Mouse (Mus musculus): Measurements from ENCODE around the gene Slamf9. TPM values are rescaled to one million over a fixed set of nuclear protein-coding genes. Genes with fewer than 3 reads are reported as not detected.

Slamf9 gene
- 0.43 and 0.45 TPM in 2 replicates for polyA plus RNA-seq (2014; fragmentation: Nextera tagmentation; extraction: Ambion mirVana)

GRCm38 (mm10) chr1:172475054-172475741 is at the start of gene Slamf9:
Slamf9 (plus strand) TSS chr1:172475358.
- Histone ChIP-seq H3K9ac (replicated peaks; ENCODE audit: low read depth, low read length) (no peak within 1 kb of the TSS), H3K36me3 (ENCODE audit: control insufficient read depth, insufficient read depth, low read length) (no peaks in the 10 kb centered on the region), H3K27me3 (ENCODE audit: control insufficient read depth, insufficient read depth, low read length) (no peaks in the 10 kb centered on the region), H3K4me2 (replicated peaks; ENCODE audit: low read depth, low read length) (no peak within 1 kb of the TSS), H3K9me3 (ENCODE audit: control insufficient read depth, low read depth, low read length) (no peaks in the 10 kb centered on the region), H3K27ac (ENCODE audit: low read length) (no peak within 1 kb of the TSS), H3K4me1 (ENCODE audit: control insufficient read depth, insufficient read depth, low read length) (no peaks in the 10 kb centered on the region), H3K4me3 (ENCODE audit: low read depth, low read length) (no peak within 1 kb of the TSS)
- WGBS: 43% methylated on average over 7 of the region's 7 CpGs
- peak; percentile 54; the same call in 1 of the 2 replicates for ATAC-seq (ENCODE audit: insufficient number of reproducible peaks, insufficient read depth, low FRiP score, low read depth)

DNA sequence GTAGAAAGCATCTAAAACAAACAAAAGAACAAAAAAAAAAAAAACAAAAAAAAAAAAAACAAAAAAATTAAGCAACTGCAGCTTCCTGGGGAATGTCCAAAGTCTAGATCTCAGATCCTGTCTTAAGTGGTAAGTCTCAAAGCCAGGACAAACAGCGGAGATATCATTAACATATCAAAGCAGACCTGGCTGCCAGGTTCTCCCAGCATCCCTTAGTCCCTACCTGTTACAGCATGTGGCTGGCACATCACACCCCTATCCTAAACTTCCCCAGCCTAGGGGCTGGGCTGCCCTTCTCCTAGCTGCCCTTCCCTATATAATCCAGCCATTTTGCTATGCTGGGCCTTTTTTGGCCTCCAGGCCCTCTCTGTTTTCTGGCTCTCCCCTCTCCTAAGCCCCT is 48.7 kb upstream of the Slamf9 start:
- H3K4me1 ChIP-seq (ENCODE audit: control insufficient read depth, insufficient read depth, low read length): peaks cover 5% of the 10 kb centered on the region; the same call in 1 of the 2 replicates
- no peak overlapping the region for H3K27ac ChIP-seq (ENCODE audit: low read length)
- no peak overlapping the region for H3K4me2 ChIP-seq (replicated peaks; ENCODE audit: low read depth, low read length)
- H3K36me3 ChIP-seq (ENCODE audit: control insufficient read depth, insufficient read depth, low read length): no peaks in the 10 kb centered on the region
- WGBS: 52% methylated on average over 1 of the region's 1 CpGs
- H3K9me3 ChIP-seq (ENCODE audit: control insufficient read depth, low read depth, low read length): no peaks in the 10 kb centered on the region
- H3K9ac ChIP-seq (replicated peaks; ENCODE audit: low read depth, low read length): no peak overlapping the region
- ATAC-seq (ENCODE audit: insufficient number of reproducible peaks, insufficient read depth, low FRiP score, low read depth): no peak
- H3K4me3 ChIP-seq (ENCODE audit: low read depth, low read length): no peak overlapping the region
- H3K27me3 ChIP-seq (ENCODE audit: control insufficient read depth, insufficient read depth, low read length): no peaks in the 10 kb centered on the region

GRCm38 (mm10) chr1:172427841-172428240 is 47.3 kb upstream of the Slamf9 start:
- Histone ChIP-seq H3K9me3 (ENCODE audit: control insufficient read depth, low read depth, low read length) (no peaks in the 10 kb centered on the region), H3K4me1 (ENCODE audit: control insufficient read depth, insufficient read depth, low read length) (peaks cover 19% of the 10 kb centered on the region), H3K4me2 (replicated peaks; ENCODE audit: low read depth, low read length) (no peak overlapping the region), H3K27ac (ENCODE audit: low read length) (no peak overlapping the region), H3K36me3 (ENCODE audit: control insufficient read depth, insufficient read depth, low read length) (no peaks in the 10 kb centered on the region), H3K27me3 (ENCODE audit: control insufficient read depth, insufficient read depth, low read length) (no peaks in the 10 kb centered on the region), H3K4me3 (ENCODE audit: low read depth, low read length) (no peak overlapping the region), H3K9ac (replicated peaks; ENCODE audit: low read depth, low read length) (no peak overlapping the region)
- no peak for ATAC-seq (ENCODE audit: insufficient number of reproducible peaks, insufficient read depth, low FRiP score, low read depth)
- 86% methylated on average over 3 of the region's 3 CpGs for WGBS

DNA sequence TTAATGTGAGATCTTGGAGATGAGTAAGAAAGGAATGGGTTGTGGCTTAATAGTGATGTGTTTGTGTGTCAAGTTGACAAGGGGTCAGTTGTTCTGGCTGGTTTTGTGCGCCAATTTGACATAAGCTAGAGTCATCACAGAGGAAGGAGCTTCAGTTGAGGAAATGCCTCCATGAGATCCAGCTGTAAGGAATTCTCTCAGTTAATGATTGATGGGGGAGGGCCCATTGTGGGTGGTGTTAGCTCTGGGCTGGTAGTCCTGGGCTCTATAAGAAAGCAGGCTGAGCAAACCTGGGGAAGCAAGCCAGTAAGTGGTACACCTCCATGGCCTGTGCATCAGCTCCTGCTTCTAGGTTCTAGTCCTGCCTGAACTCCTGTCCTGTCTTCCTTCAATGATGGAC is 46.5 kb upstream of the Slamf9 start:
- Histone ChIP-seq H3K4me1 (ENCODE audit: control insufficient read depth, insufficient read depth, low read length) (peaks cover 20% of the 10 kb centered on the region), H3K4me2 (replicated peaks; ENCODE audit: low read depth, low read length) (no peak overlapping the region), H3K9ac (replicated peaks; ENCODE audit: low read depth, low read length) (no peak overlapping the region), H3K27ac (ENCODE audit: low read length) (no peak overlapping the region), H3K36me3 (ENCODE audit: control insufficient read depth, insufficient read depth, low read length) (no peaks in the 10 kb centered on the region), H3K27me3 (ENCODE audit: control insufficient read depth, insufficient read depth, low read length) (no peaks in the 10 kb centered on the region), H3K4me3 (ENCODE audit: low read depth, low read length) (no peak overlapping the region), H3K9me3 (ENCODE audit: control insufficient read depth, low read depth, low read length) (no peaks in the 10 kb centered on the region)
- ATAC-seq (ENCODE audit: insufficient number of reproducible peaks, insufficient read depth, low FRiP score, low read depth): no peak
- WGBS: 64% methylated on average over 1 of the region's 1 CpGs

DNA sequence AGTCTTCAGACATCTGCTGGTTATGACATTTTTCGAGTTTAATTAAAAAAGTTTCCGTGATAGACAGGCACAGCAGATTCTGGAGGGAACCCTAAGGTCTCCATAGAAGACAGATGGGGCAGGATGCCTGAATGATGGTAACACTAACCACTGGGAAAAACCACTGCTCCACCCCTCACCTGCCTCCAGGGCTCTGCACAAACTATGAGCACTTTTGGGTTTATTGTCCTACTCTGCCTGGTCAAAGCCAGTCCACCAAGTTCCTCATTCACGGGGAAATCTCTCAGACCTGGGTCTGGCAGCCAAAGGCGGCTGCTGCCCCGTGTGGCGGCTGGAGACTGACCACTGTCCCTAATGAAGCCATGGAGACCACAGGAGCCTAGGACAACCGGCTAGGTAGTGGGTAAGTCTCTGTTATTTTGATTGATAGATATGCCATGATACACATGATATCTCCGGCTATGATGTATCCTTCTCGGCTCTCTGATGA is 44.4 kb upstream of the Slamf9 start:
- H3K27ac ChIP-seq (ENCODE audit: low read length): no peak overlapping the region
- no peak overlapping the region for H3K4me3 ChIP-seq (ENCODE audit: low read depth, low read length)
- no peak overlapping the region for H3K4me2 ChIP-seq (replicated peaks; ENCODE audit: low read depth, low read length)
- H3K4me1 ChIP-seq (ENCODE audit: control insufficient read depth, insufficient read depth, low read length): peaks cover 20% of the 10 kb centered on the region
- no peaks in the 10 kb centered on the region for H3K36me3 ChIP-seq (ENCODE audit: control insufficient read depth, insufficient read depth, low read length)
- no peak overlapping the region for H3K9ac ChIP-seq (replicated peaks; ENCODE audit: low read depth, low read length)
- H3K27me3 ChIP-seq (ENCODE audit: control insufficient read depth, insufficient read depth, low read length): no peaks in the 10 kb centered on the region
- WGBS: 49% methylated on average over 9 of the region's 9 CpGs
- no peaks in the 10 kb centered on the region for H3K9me3 ChIP-seq (ENCODE audit: control insufficient read depth, low read depth, low read length)
- ATAC-seq (ENCODE audit: insufficient number of reproducible peaks, insufficient read depth, low FRiP score, low read depth): no peak

DNA sequence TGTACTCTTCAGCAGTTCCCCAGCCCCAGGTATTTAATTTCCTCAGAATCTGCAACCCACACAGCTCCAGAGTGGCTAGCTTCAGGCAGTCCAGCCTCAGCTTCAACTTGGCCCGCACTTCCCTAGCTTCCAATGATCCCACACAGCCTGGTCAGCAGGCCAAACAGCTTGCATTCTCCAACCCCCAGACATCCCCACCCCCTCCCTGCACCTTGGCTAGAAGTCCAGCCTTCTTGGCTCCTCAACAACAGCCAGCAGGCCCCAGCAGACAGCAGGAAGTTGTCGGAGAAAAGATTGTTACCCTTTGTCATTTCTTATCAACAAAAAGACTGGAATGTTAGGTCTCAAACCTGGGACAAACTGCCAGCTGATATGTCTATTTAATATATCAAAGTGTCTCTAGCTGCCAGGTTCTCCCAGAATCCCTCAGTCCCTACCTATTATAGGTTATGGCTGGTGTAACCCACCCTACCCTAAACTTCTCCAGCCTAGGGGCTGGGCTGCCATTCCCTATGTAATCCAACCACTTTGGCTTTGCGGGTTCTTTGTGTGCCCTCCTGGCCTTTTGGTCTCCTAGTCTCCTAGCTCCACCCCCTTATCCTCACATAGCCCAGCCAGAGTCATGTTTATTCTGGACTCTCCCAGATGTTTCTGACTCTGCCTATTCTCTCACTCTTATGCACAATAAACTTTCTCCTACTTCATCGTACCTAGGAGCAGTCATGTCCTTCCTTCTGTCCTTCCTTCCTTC is 43.1 kb upstream of the Slamf9 start:
- 17% methylated on average over 4 of the region's 4 CpGs for WGBS
- H3K9me3 ChIP-seq (ENCODE audit: control insufficient read depth, low read depth, low read length): no peaks in the 10 kb centered on the region
- H3K4me1 ChIP-seq (ENCODE audit: control insufficient read depth, insufficient read depth, low read length): peaks cover 20% of the 10 kb centered on the region
- ATAC-seq (ENCODE audit: insufficient number of reproducible peaks, insufficient read depth, low FRiP score, low read depth): peak; percentile 46
- peak overlapping the region; percentile 35; the same call in 1 of the 2 replicates for H3K27ac ChIP-seq (ENCODE audit: low read length)
- no peak overlapping the region for H3K4me2 ChIP-seq (replicated peaks; ENCODE audit: low read depth, low read length)
- H3K27me3 ChIP-seq (ENCODE audit: control insufficient read depth, insufficient read depth, low read length): no peaks in the 10 kb centered on the region
- no peak overlapping the region for H3K4me3 ChIP-seq (ENCODE audit: low read depth, low read length)
- no peak overlapping the region for H3K9ac ChIP-seq (replicated peaks; ENCODE audit: low read depth, low read length)
- no peaks in the 10 kb centered on the region for H3K36me3 ChIP-seq (ENCODE audit: control insufficient read depth, insufficient read depth, low read length)

DNA sequence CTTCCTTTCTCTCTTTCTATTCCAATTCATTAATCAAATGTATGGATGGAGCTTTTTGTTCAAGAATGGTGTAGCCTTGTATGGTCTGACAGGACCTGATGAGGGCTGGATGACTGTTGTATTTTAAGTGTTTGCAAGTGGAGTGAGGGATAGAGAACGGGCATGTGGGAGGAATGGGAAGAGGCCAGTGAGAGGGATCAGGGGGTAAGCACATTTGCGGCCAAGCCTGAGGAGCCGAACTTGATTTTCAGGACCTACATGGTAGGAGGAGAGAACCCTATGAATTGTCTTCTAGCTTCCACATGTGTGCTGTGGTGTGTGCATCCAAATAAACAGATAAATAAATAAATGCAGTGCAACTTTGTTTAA is 42.6 kb upstream of the Slamf9 start:
- Histone ChIP-seq H3K27ac (ENCODE audit: low read length) (no peak overlapping the region), H3K9me3 (ENCODE audit: control insufficient read depth, low read depth, low read length) (no peaks in the 10 kb centered on the region), H3K4me3 (ENCODE audit: low read depth, low read length) (no peak overlapping the region), H3K4me1 (ENCODE audit: control insufficient read depth, insufficient read depth, low read length) (peaks cover 20% of the 10 kb centered on the region), H3K4me2 (replicated peaks; ENCODE audit: low read depth, low read length) (no peak overlapping the region), H3K9ac (replicated peaks; ENCODE audit: low read depth, low read length) (no peak overlapping the region), H3K36me3 (ENCODE audit: control insufficient read depth, insufficient read depth, low read length) (no peaks in the 10 kb centered on the region), H3K27me3 (ENCODE audit: control insufficient read depth, insufficient read depth, low read length) (no peaks in the 10 kb centered on the region)
- 65% methylated on average over 3 of the region's 3 CpGs for WGBS
- no peak for ATAC-seq (ENCODE audit: insufficient number of reproducible peaks, insufficient read depth, low FRiP score, low read depth)

DNA sequence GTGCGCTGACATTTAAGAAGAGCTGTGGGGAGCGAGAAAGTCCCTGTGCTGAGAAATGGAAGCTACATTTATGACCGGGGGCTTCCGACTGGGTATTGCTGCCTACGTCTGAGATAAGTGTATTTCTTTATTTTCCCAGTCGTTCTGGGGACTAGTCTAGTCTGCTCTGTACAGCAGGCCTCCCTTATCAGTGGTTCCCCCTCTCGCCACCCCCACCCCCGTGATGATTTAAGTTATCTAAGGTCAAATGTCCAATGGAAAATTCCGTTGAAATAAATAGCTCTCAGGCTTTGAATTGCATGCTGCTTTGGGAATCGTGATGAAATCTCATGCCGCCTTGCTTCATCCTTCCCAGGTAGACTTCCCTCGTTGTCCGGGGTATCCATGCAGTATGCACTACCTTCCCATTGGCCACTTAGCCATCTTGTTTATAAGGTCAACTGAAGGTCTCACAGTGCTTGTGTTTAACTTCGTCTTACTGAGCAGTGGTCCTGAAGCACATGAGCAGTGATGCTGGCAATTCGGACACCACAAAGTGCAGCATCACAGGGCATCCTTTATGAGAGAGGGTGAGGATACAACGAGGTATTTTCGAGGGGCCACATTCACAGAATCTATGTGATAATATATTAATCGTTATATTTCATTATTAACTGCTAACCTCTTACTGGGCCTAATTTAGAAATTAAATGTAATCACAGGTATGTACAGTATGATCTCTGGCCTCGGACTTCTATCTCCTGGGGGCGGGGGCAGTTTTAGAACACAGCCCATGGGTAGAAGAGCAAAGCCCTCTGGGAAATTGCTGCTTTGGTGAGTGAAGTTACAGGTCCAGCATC is 41.9 kb upstream of the Slamf9 start:
- no peaks in the 10 kb centered on the region for H3K9me3 ChIP-seq (ENCODE audit: control insufficient read depth, low read depth, low read length)
- H3K36me3 ChIP-seq (ENCODE audit: control insufficient read depth, insufficient read depth, low read length): no peaks in the 10 kb centered on the region
- H3K27me3 ChIP-seq (ENCODE audit: control insufficient read depth, insufficient read depth, low read length): no peaks in the 10 kb centered on the region
- H3K27ac ChIP-seq (ENCODE audit: low read length): no peak overlapping the region
- H3K4me2 ChIP-seq (replicated peaks; ENCODE audit: low read depth, low read length): no peak overlapping the region
- peaks cover 20% of the 10 kb centered on the region for H3K4me1 ChIP-seq (ENCODE audit: control insufficient read depth, insufficient read depth, low read length)
- no peak overlapping the region for H3K4me3 ChIP-seq (ENCODE audit: low read depth, low read length)
- no peak for ATAC-seq (ENCODE audit: insufficient number of reproducible peaks, insufficient read depth, low FRiP score, low read depth)
- WGBS: 60% methylated on average over 20 of the region's 20 CpGs
- H3K9ac ChIP-seq (replicated peaks; ENCODE audit: low read depth, low read length): no peak overlapping the region

Measured in stomach, embryonic 14.5 days (tissue).